Mouse (Mus musculus) ES-E14 (cell line): ENCODE measurements around the gene Nrf1.

Source experiments
- HCFC1 ChIP-seq: IDR thresholded peaks from 2 replicates; pipeline ENCODE4 v1.6.1; 2012; ENCODE audit warnings: low read length, inconsistent platforms, borderline replicate concordance; ENCODE audit not compliant: insufficient read depth
- MAFK ChIP-seq: IDR thresholded peaks from 2 replicates; pipeline ENCODE4 v1.6.1; 2014; ENCODE audit warnings: mild to moderate bottlenecking, low read depth, low read length, inconsistent platforms; ENCODE audit not compliant: insufficient read depth
- ZNF384 ChIP-seq: IDR thresholded peaks from 2 replicates; pipeline ENCODE4 v1.6.1; 2012; ENCODE audit warnings: low read depth, low read length, inconsistent platforms

DNA sequence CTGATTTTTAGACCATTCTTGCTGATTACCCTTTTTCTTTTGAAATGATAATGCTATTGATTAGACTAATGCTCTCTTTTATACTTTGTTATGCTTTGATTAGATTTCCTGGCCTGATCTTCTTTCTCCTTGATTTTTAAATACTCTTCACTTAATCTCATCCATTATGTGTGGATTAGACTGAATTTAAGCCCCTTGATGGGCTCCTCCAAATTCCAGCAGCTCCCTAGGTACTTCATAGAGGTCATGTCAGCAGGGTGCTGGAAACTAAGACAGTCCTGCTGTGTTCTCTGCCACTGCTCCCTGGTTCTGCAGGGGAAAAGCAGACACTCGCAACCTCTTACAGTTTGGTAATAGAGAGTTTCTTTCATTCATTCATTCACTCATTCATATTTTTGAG, 35.5 kb downstream of the Nrf1 start:
- TF ChIP-seq MAFK (no peak), ZNF384 (no peak), HCFC1 (no peak)
